Mouse (Mus musculus): ENCODE data around the gene Bbs9.

Bbs9 gene

GRCm38 (mm10) chr9:22645844-22646390 is 170.4 kb downstream of the Bbs9 start:
- CTCF ChIA-PET = no interaction called here
- POLR2A ChIA-PET = no interaction called here

DNA sequence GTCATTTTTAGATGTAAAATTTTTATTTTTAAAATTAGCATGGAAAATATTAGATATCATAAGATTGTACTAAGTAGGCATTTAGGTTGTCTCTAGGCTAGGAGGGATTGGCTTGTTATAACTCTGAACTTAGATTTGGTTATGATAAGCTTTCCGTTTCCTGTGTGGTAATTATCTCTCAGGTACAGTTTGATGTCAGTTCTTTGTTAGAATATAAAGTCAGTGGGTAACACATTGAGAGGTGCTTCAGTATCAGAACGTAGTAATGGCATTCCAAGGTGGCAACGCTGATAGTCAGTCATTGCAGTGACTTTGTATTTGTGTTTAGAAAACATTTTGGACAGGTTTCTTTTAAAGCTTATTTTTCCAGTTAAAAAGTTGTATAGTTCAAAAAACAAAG is 170.9 kb downstream of the Bbs9 start:
- ChIA-PET POLR2A (no interaction called here), CTCF (no interaction called here)

DNA sequence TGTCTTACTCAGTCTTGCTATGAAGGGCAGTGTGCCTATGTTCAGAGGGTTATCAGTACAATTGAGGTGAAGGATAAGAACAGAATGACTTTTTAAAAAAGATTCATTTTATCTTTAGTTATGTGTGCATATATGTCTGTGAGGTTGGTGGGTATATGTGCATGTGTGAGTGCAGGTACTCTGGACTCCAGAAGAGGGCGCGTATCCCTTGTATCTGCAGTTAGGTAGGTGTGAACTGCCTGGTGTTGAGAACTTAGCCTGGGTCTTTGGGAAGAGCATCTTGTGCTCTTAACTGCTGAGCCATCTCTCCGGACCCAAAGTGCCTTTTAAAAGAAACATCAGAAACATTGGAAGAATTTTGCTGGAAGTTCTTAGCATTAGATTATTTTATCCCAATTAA is 172.6 kb downstream of the Bbs9 start:
- POLR2A ChIA-PET = no interaction called here
- CTCF ChIA-PET = no interaction called here

DNA sequence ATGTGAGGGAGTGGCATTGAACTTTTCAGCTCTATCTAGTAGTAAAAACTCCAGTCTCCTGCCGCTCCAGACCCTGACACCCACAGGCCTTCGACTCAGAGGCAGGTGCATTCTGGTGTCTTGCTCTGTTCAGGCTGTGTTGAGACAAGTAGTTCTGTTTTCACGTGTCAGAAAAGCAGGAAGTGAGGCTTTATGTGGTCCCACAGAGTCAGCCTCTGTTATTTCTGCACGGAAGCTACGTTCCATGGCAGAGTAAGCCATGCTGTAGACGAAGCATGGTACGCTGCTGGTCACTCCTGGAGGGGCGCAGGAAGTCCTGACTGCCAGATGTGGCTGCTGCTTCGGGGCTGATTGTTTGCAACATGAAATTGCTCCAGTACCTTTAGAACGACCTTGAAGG is 174.1 kb downstream of the Bbs9 start:
- ChIA-PET POLR2A (interaction anchor here in 1 of 4 experiments (1.2 kb wide), 1 partner anchor 9 kb away, joined by 3 read pairs; no protein-coding TSS in a partner anchor), CTCF (no interaction called here)

DNA sequence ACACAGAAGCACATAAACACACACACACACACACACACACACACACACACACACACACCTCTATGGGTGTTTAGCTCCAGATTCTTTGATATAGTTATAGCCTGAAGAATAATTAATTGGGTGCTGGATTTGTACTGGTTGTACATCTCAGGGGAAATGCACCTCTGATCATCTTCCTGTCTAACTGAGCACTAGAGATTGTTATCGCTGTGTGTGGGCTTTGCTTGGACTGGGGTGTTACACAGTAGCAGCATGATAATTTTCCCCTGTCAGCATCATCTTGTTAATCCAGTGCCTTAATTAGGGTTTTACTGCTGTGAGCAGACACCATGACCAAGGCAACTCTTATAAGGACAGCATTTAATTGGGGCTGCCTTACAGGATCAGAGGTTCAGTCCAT is 175.3 kb downstream of the Bbs9 start:
- CTCF ChIA-PET = interaction anchor here in 2 of 4 experiments (0.5 to 2.1 kb wide), 3 partner anchors 18 to 200 kb away, joined by 3 to 5 read pairs (median 4); no protein-coding TSS in a partner anchor

DNA sequence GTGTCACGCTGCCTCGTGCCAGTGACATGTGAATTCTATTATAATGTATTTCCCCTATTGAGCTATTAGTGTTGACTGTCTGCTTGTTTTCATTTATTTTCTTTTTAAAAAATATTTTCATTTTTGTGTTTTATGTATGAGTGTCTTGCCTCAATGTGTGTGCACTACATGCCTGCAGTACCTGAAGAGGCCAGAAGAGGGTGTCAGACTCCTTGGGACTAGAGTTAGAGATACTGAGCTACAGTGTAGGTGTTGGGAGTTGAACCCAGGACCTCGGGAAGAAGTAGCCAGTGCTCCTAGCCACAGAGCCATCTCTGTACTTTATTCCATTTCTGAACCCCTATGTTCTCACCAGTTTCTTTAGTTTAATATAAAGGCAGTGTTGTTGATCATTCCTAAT is 176.1 kb downstream of the Bbs9 start:
- CTCF ChIA-PET = interaction anchor here (0.6 to 2.1 kb wide), 17 partner anchors 11 to 687 kb away, joined by 3 to 7 read pairs (median 4); no protein-coding TSS in a partner anchor
- POLR2A ChIA-PET = interaction anchor here in 1 of 4 experiments (0.8 kb wide), 1 partner anchor 26 kb away, joined by 3 read pairs; no protein-coding TSS in a partner anchor

More for the DNA sequence above, 175.3 kb downstream of the Bbs9 start:
- POLR2A ChIA-PET = no interaction called here

GRCm38 (mm10) chr9:22654726-22655393 is 179.3 kb downstream of the Bbs9 start:
- CTCF ChIA-PET = interaction anchor here in 2 of 4 experiments (0.5 to 0.7 kb wide), 2 partner anchors 89 to 186 kb away, joined by 3 read pairs; no protein-coding TSS in a partner anchor
- POLR2A ChIA-PET = no interaction called here

DNA sequence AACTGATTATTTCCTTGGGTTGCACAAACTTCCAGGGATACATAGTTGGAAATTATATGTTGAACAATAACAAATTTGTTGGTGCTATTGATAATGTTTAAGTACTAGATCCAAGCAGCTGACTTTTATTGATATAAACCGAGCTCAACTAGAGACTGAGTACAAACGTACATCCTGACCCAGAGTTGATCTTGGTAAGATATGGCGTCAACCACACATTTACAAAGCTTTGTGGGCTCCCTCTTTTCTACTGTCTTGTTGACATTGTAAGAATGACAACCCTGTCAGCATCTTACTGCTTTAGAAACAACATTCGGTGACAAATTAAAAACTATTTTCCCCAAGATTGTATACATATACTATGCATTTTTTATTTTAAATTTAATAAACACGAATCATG is 181.7 kb downstream of the Bbs9 start:
- POLR2A ChIA-PET = no interaction called here

GRCm38 (mm10) chr9:22665155-22665554 is 189.6 kb downstream of the Bbs9 start:
- ChIA-PET CTCF (no interaction called here), POLR2A (no interaction called here)

More for the DNA sequence above, 181.7 kb downstream of the Bbs9 start:
- CTCF ChIA-PET = interaction anchor here in 1 of 4 experiments (0.6 kb wide), 1 partner anchor 63 kb away, joined by 3 read pairs; no protein-coding TSS in a partner anchor

DNA sequence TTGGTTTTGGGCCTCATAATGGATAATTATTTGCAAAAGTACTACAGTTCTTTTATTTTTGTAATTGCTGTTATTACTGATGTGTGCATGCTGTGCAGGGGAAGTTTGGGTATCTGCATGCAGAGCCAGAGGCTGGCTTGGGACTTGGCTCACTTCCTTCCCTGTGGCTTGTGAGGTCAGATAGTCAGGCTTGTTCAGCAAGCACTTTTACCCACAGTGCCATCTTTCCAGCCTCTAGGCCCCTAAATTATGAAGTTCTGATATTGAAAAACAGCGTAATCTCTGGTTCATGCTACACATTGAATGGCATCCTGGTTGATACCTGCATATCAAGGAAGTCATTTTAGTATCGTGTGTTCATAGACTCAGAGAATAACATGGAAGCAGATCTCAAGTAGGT is 197.4 kb downstream of the Bbs9 start:
- POLR2A ChIA-PET = no interaction called here
- CTCF ChIA-PET = no interaction called here

DNA sequence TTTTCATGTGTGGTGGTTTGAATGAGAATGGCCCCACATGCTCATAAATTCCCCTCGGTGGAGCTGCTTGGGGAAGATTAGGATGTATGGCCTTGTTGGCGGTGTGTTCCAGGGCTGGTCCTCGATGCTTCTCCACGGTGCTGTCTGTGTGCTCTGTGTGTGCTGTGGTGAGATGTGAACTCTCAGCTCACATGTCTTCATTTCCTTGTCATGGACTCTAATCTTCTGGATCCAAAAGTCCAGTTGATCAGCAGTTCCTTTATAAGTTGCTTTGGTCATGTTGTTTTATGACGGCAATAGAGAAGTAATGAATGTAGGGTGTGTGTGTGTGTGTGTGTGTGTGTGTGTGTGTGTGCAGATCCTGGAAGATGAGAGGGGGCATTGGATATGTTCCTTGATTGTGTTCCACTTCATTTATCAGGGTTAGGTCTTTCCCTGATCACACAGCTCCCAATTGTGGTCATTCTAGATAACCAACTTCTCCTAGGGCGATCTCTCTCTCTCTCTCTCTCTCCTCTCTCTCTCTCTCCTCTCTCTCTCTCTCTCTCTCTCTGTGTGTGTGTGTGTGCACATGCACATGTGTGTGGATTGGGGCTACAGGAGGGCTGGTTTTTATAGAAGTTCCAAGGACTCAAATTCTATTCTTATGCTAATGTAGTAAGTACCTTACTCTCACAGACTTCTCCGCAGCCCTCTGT is 201.8 kb downstream of the Bbs9 start:
- POLR2A ChIA-PET = interaction anchor here in 1 of 4 experiments (1.3 kb wide), 1 partner anchor 26 kb away, joined by 3 read pairs; no protein-coding TSS in a partner anchor
- CTCF ChIA-PET = interaction anchor here in 2 of 4 experiments (0.7 to 1.4 kb wide), 2 partner anchors 32 to 160 kb away, joined by 3 to 5 read pairs; no protein-coding TSS in a partner anchor

DNA sequence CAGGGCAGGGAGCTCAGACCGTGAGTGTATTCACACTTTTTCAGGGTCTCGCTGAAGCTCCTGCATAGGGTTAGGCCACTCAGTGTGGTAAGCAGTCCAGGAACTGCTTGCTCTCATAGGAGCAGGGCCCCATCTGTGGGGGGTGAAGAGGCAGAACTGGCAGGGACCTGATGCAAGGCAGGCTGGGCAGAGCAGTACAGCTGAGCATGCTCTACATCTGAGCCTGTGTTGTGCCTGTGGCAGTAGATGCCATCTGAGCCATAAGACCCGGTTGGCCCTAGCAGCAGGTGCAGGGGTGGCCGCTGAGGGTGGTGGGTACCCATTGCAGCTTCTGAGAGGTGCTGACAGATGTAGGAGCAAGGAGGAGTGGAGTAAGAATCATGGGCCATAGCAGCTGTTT is 202.5 kb downstream of the Bbs9 start:
- CTCF ChIA-PET = interaction anchor here in 1 of 4 experiments (1.4 kb wide), 1 partner anchor 31 kb away, joined by 3 read pairs; no protein-coding TSS in a partner anchor
- POLR2A ChIA-PET = interaction anchor here in 1 of 4 experiments (1.3 kb wide), 1 partner anchor 26 kb away, joined by 3 read pairs; no protein-coding TSS in a partner anchor

DNA sequence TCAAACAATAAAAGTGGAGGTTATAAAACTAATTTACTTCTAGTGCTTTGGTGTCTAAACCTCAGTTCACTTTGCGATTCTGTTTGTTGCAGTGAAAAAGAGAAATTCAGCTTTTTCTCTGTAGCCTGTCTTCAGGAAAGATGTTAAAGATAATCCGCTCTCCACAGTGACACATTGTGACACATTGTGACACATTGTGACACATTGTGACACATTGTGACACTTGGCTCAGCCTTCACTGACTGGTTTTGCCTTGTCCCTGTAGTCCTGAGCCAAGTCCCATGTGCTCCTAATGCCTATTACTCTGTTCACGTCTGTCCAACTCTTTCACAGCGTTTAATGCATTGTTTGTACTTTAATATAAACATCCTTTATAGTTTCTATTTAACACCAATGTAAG is 203.0 kb downstream of the Bbs9 start:
- ChIA-PET CTCF (interaction anchor here in 1 of 4 experiments (1.4 kb wide), 1 partner anchor 31 kb away, joined by 3 read pairs; no protein-coding TSS in a partner anchor), POLR2A (no interaction called here)

DNA sequence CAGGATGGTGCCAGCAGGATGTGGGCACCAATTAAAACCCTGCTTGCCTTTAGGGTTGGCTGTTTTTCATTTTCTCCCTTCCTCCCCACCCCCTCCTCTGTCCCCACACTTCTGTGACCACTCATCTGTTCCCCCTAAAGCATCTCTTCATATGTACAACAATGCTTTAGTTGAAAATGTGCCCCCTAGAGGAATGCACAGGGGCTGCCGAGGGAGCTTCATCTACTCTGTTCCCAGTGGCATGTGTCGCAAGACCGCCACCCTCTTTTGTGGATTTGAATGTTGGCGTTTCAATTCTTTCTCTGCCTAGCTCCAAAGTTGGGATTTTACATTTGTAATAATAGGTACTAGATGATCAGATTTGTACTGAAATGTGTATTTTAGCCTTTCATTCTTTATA is 204.0 kb downstream of the Bbs9 start:
- CTCF ChIA-PET = interaction anchor here (0.6 to 1.1 kb wide), 9 partner anchors 11 to 1451 kb away, joined by 3 to 5 read pairs (median 3); no protein-coding TSS in a partner anchor
- POLR2A ChIA-PET = no interaction called here

DNA sequence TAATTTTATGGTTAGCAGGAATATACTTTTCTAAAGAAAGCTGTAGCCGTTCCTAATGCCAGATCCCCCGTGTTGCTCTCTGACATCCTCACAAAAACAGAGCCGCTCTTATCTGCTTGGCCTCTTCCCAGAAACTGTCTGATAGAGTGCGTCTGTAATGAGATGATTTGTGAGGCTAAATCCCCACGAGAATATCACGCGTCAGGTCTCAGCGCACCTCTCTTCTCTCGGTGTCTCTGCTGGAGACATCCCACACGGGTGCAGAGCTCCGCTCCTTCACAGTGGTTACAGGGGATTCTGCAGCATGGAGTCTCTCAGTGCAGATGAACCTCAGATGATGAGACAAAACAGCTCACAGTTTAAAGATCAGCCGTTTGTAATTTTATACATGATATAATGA is 204.5 kb downstream of the Bbs9 start:
- ChIA-PET POLR2A (no interaction called here), CTCF (interaction anchor here (0.6 to 1.1 kb wide), 9 partner anchors 10 to 1451 kb away, joined by 3 to 5 read pairs (median 3); no protein-coding TSS in a partner anchor)

- ChIA-PET POLR2A (no interaction called here), CTCF (interaction anchor here in 1 of 4 experiments (1.1 kb wide), 2 partner anchors 11 to 30 kb away, joined by 3 to 5 read pairs; no protein-coding TSS in a partner anchor)
These were observed 205.0 kb downstream of the Bbs9 start for GRCm38 (mm10) chr9:22680484-22680883.

- POLR2A ChIA-PET = no interaction called here
- CTCF ChIA-PET = no interaction called here
These were observed 208.3 kb downstream of the Bbs9 start for GRCm38 (mm10) chr9:22683786-22684185.

DNA sequence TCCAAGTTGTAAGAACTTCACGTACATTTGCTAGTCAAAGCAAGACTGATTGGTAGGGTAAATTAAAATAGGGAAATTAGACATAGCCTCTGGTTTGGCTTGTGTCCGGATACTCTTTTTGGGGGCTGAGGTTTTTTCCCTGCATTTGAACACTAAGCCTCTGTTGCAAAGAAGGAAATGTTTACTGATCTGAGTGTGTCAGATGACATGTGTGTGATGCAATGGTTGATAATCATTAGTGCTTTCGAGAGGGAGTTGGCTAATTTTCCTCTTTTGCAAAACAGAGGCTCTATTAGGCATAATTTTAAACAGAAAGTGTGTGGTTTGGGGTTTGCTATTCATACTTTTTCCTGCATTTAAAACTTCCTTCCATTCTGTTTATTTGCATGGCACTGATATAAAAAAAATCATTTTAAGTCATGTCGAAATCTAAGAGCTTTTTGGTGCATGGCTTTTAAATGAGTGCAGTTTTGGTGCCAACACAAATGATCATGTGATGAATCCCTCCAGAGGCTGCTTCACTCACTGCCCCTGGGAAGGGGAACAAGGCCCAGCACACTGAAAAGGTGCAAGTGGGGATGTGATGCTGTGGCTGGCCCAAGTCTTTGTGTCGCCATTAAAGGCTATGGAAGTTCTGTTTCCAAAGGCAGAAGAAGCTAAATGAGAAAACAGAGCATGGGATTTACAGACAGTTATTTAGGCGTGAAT is 211.4 kb downstream of the Bbs9 start:
- CTCF ChIA-PET = no interaction called here
- POLR2A ChIA-PET = interaction anchor here in 1 of 4 experiments (1.3 kb wide), 1 partner anchor 76 kb away, joined by 3 read pairs; no protein-coding TSS in a partner anchor

DNA sequence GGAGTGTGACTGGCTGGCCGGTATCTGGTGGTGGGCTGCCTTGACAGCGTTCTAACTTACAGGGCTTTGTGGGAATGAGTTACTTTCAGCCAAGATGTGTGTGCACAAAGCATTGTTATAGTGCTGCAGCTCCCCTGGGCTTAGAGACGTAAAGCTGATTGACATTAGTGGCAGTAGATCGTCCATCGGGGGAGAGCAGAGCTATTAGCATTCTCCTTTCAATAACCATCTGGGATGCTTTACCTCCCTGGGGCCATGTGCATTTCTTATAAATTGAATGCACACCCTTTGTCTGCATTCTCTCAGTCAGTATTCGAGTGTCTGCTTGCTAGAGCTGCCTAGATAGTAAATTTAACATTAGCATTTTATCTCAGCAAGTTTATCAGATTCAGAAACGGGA is 214.7 kb downstream of the Bbs9 start:
- ChIA-PET CTCF (interaction anchor here in 1 of 4 experiments (0.6 kb wide), 2 partner anchors 11 to 131 kb away, joined by 3 to 4 read pairs; no protein-coding TSS in a partner anchor), POLR2A (no interaction called here)

All from embryonic stem cell, embryonic (primary cell).